Mouse (Mus musculus) forebrain, embryonic 12.5 days (tissue): ENCODE data around the gene Kcnj9. TPM values are rescaled to one million over a fixed set of nuclear protein-coding genes. Genes with fewer than 3 reads are reported as not detected.

Source experiments
- ATAC-seq: fragments of 200-750 bp; cut with Nextera tagmentation; 2 replicates; pipeline ENCODE4 v1.8.0; 2017; ENCODE audit warnings: moderate TSS enrichment; ENCODE audit not compliant: low FRiP score
- H3K27ac ChIP-seq: fragments of 300-500 bp; sonication (generic); 2 replicates; pipeline ENCODE4 v1.5.1; 2016; ENCODE audit warnings: mild to moderate bottlenecking
- H3K27me3 ChIP-seq: fragments of 300-500 bp; sonication (generic); 2 replicates; pipeline ENCODE4 v1.6.1; 2016; ENCODE audit warnings: mild to moderate bottlenecking
- H3K36me3 ChIP-seq: fragments of 300-500 bp; sonication (generic); replicated peaks from 2 replicates; pipeline ENCODE4 v1.6.1; 2016; ENCODE audit warnings: mild to moderate bottlenecking
- H3K4me1 ChIP-seq: fragments of 300-500 bp; sonication (generic); 2 replicates; pipeline ENCODE4 v1.6.1; 2016
- H3K4me2 ChIP-seq: fragments of 300-500 bp; sonication (generic); 2 replicates; pipeline ENCODE4 v1.6.1; 2016; ENCODE audit warnings: mild to moderate bottlenecking, moderate library complexity
- H3K4me3 ChIP-seq: fragments of 300-500 bp; sonication (generic); replicated peaks from 2 replicates; pipeline ENCODE4 v1.5.1; 2016; ENCODE audit warnings: mild to moderate bottlenecking
- H3K9ac ChIP-seq: fragments of 300-500 bp; sonication (generic); 2 replicates; pipeline ENCODE4 v1.6.1; 2016; ENCODE audit warnings: mild to moderate bottlenecking
- H3K9me3 ChIP-seq: fragments of 300-500 bp; sonication (generic); 2 replicates; pipeline ENCODE4 v1.6.1; 2016
- WGBS: fragments of 180-500 bp; shearing (Covaris S2); methylation state at CpG from one replicate; pipeline ENCODE4 v1.1.7; 2016; 5-methylcytosine and 5-hydroxymethylcytosine counted together
- polyA plus RNA-seq: library from polyadenylated mRNA; unstranded; fragments of >200 nt; fragmentation: Nextera tagmentation; extraction: Ambion mirVana; gene quantifications from 2 replicates; pipeline ENCODE4 v1.2.1, GENCODE M21; 2016

Gene Kcnj9
- polyA plus RNA-seq, 1 experiment from 2014 or later, result 2.5 TPM

DNA sequence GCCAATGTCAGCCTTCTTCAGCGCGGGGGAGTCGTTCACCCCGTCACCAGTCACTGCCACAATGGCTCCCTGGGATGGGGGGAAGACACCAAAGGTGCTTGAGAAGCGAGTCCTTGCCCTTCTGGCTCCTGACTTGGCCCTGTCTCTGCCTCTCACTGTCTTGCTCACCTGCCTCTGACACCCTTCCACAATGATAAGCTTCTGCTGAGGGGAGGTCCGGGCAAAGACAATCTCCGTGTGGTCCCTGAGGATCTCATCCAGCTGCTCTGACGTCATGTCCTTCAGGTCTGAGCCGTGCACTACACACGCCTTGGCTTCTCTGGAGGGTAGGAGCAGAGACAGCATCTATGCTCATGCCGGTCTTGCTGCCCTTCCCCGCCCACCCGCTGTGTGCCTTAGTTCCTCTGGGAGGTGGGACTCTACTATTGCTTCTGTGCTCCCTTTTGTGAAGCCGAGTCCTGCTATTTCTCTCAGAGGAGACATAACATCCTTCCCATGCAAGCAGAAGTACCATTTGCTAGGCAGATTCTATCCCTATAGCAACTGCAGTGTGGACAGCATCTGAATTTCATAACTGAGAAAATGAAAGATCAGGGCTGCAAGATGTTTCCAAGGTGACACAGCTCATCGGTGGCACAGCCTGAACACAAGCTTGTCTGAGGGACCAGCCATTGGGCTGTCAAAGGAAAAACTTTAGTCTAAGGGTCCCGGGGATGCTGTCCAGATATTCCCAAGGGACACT, 49.2 kb downstream of the Kcnj9 start:
- Histone ChIP-seq H3K4me1 (no peaks in the 10 kb centered on the region), H3K27me3 (no peaks in the 10 kb centered on the region), H3K4me2 (no peak overlapping the region), H3K4me3 (no peak overlapping the region), H3K9ac (no peak overlapping the region), H3K27ac (no peak overlapping the region), H3K36me3 (no peaks in the 10 kb centered on the region; the same call in 1 of the 2 replicates), H3K9me3 (no peaks in the 10 kb centered on the region)
- 88% methylated on average over 16 of the region's 16 CpGs for WGBS
- ATAC-seq, result no peak

- Histone ChIP-seq H3K4me3 (no peak overlapping the region), H3K36me3 (no peaks in the 10 kb centered on the region; the same call in 1 of the 2 replicates), H3K4me1 (no peaks in the 10 kb centered on the region), H3K9ac (no peak overlapping the region), H3K9me3 (no peaks in the 10 kb centered on the region), H3K4me2 (no peak overlapping the region), H3K27me3 (no peaks in the 10 kb centered on the region), H3K27ac (no peak overlapping the region)
- WGBS, result 96% methylated on average over 13 of the region's 13 CpGs
- ATAC-seq, result no peak
These were observed 50.8 kb downstream of the Kcnj9 start for GRCm38 (mm10) chr1:172278328-172278727.

- Histone ChIP-seq H3K27ac (no peak overlapping the region), H3K36me3 (no peaks in the 10 kb centered on the region; the same call in 1 of the 2 replicates), H3K4me1 (peaks cover 2% of the 10 kb centered on the region), H3K9me3 (no peaks in the 10 kb centered on the region), H3K9ac (no peak overlapping the region), H3K27me3 (no peaks in the 10 kb centered on the region), H3K4me2 (no peak overlapping the region), H3K4me3 (no peak overlapping the region)
- WGBS, result 83% methylated on average over 3 of the region's 3 CpGs
- ATAC-seq, result no peak
These were observed 51.9 kb downstream of the Kcnj9 start for GRCm38 (mm10) chr1:172277172-172277571.

DNA sequence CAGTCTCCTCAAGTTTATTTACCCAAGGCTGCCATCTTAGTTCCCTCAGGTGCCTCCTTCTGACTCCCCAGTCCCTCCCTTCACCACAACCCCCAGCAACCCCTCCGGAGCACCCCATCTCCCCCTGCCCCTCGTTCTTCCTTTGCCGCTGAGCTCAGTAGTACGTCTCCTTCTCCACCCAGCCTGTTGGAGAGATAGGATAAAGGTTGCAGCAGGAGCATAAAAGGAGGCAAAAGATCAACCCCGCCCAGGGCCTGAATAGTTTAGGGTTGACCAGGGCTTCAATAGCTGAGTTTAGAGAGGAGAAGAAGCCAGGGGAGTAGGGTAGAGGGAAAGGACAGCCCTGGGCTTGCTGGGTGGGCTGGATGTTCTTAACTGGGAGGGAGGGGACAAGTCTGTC, 54.6 kb downstream of the Kcnj9 start:
- H3K9me3 ChIP-seq, result no peaks in the 10 kb centered on the region
- no peak overlapping the region for H3K4me3 ChIP-seq
- no peaks in the 10 kb centered on the region for H3K27me3 ChIP-seq
- H3K4me1 ChIP-seq, result peaks cover 13% of the 10 kb centered on the region
- WGBS, result 72% methylated on average over 5 of the region's 5 CpGs
- no peaks in the 10 kb centered on the region; the same call in 1 of the 2 replicates for H3K36me3 ChIP-seq
- H3K27ac ChIP-seq, result no peak overlapping the region
- no peak for ATAC-seq
- no peak overlapping the region for H3K9ac ChIP-seq
- H3K4me2 ChIP-seq, result no peak overlapping the region

DNA sequence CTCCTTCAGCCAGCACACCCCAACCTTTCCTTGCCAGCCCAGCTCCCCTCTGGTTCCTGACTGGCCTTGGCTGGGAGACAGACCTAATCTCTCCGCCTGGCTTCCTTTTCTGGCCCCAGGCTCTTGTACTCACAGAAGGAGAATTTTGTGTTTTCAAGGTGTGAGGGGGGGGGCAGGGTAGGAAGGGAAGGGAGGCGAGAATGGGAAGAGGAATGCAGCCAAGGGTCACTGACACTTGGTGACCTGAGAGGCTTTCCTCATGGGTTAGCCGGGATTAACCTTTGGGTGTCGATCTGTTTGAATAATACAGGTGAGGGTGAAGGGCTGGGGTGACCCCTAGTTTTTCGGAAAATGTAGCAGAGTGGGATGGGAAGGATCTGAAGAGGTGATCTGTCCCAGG, 55.0 kb downstream of the Kcnj9 start:
- Histone ChIP-seq H3K36me3 (no peaks in the 10 kb centered on the region; the same call in 1 of the 2 replicates), H3K4me3 (no peak overlapping the region), H3K9me3 (no peaks in the 10 kb centered on the region), H3K4me2 (no peak overlapping the region), H3K9ac (no peak overlapping the region), H3K27me3 (no peaks in the 10 kb centered on the region), H3K27ac (no peak overlapping the region), H3K4me1 (peaks cover 13% of the 10 kb centered on the region)
- WGBS, result 62% methylated on average over 5 of the region's 5 CpGs
- no peak for ATAC-seq

DNA sequence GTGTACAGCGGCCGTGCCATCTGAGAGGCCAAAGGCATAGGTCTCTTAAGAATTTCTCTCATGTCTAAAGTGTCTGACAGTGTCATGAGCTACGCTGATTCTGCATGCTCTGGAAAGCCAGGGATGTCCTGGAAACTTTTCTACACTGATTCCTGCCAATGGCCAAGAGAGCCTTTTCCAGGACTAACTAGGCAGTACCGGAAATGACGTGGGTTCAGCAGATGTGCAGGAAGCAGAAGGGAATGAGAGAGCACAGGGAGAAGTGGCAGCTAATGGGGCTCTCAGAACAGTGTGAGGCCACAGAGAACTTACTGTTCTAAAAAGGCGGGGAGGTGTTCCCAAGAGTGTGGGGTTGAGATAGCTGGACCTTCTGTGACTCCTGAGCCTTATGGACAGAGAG, 55.7 kb downstream of the Kcnj9 start:
- H3K9me3 ChIP-seq, result no peaks in the 10 kb centered on the region
- no peak overlapping the region for H3K4me3 ChIP-seq
- no peaks in the 10 kb centered on the region for H3K36me3 ChIP-seq
- H3K27ac ChIP-seq, result no peak overlapping the region
- no peak overlapping the region for H3K9ac ChIP-seq
- WGBS, result 92% methylated on average over 6 of the region's 6 CpGs
- H3K4me1 ChIP-seq, result peaks cover 13% of the 10 kb centered on the region
- no peaks in the 10 kb centered on the region for H3K27me3 ChIP-seq
- no peak overlapping the region for H3K4me2 ChIP-seq
- no peak for ATAC-seq

DNA sequence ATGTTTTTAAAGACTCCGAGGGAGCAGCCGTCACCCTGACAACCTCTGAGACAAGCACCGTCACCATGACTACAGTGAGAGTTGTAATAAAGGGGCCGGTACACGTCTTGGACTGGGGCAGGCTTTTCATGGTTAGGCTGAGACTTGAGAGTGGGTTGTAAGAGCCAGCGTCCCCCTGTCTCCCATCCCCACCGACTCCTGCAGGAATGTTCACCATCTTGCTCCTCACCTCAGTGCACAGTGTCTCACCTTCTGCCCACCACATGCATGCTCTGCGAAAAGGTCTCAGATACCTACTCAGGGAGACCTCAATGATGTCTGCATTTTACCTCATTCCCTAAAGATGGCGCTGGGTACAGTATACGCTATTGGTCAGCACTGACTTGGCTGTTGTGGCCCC, 57.4 kb downstream of the Kcnj9 start:
- Histone ChIP-seq H3K4me2 (0 out of 2 replicates have a peak overlapping the region, but pooled peaks have one; percentile 17), H3K36me3 (no peaks in the 10 kb centered on the region), H3K4me1 (peaks cover 13% of the 10 kb centered on the region), H3K9me3 (no peaks in the 10 kb centered on the region), H3K27me3 (no peaks in the 10 kb centered on the region), H3K9ac (no peak overlapping the region), H3K27ac (peak overlapping the region; percentile 76; the same call in 1 of the 2 replicates), H3K4me3 (no peak overlapping the region)
- 38% methylated on average over 10 of the region's 10 CpGs for WGBS
- peak; percentile 88 for ATAC-seq

DNA sequence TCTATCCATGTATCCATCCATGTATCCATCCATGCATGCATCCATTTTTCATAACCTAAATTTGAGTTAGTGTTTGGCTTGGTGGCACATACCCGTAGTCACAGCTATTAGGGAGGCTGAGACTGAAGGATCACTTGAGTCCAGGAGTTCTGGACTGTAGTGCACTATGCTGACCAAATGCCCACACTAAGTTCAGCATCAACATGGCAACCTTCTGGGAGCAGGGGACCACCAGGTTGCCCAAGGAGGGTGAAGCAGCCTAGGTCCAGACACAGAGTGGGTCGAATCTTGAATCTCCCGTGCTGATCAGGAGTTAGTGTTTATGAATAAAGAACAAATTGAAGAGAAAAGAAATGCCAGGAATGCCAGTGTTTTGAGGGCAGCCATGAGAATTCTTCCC, 57.9 kb downstream of the Kcnj9 start:
- 71% methylated on average over 3 of the region's 3 CpGs for WGBS
- H3K4me3 ChIP-seq, result no peak overlapping the region

More for the DNA sequence above, 57.9 kb downstream of the Kcnj9 start:
- H3K4me2 ChIP-seq, result 0 out of 2 replicates have a peak overlapping the region, but pooled peaks have one; percentile 17
- no peaks in the 10 kb centered on the region for H3K36me3 ChIP-seq
- H3K4me1 ChIP-seq, result peaks cover 13% of the 10 kb centered on the region
- ATAC-seq, result peak; percentile 57
- no peaks in the 10 kb centered on the region for H3K27me3 ChIP-seq
- no peak overlapping the region; the same call in 1 of the 2 replicates for H3K9ac ChIP-seq
- peak overlapping the region; percentile 76 for H3K27ac ChIP-seq
- no peaks in the 10 kb centered on the region for H3K9me3 ChIP-seq

Other genes starting within 250 kb of the Kcnj9 start
- gene Copa, start 246.8 kb downstream of the Kcnj9 start, polyA plus RNA-seq, result 199 and 222 TPM in 2 replicates
- gene Ncstn, start 246.5 kb downstream of the Kcnj9 start, polyA plus RNA-seq, result 107 and 111 TPM in 2 replicates
- 157 and 162 TPM in 2 replicates for gene Pex19, start 202.6 kb downstream of the Kcnj9 start, polyA plus RNA-seq
- gene Dcaf8, start 181.2 kb downstream of the Kcnj9 start, polyA plus RNA-seq, result 139 and 143 TPM in 2 replicates
- 405 and 443 TPM in 2 replicates for gene Pea15a, start 122.5 kb downstream of the Kcnj9 start, polyA plus RNA-seq
- gene Casq1, start 109.5 kb downstream of the Kcnj9 start, polyA plus RNA-seq, result 1.6 and 2.3 TPM in 2 replicates
- gene Atp1a4, start 70.9 kb downstream of the Kcnj9 start, polyA plus RNA-seq, result 0.05 and 0.06 TPM in 2 replicates
- gene Igsf8, start 67.7 kb downstream of the Kcnj9 start, polyA plus RNA-seq, result 122 and 127 TPM in 2 replicates
- gene Atp1a2, start 31.3 kb downstream of the Kcnj9 start, polyA plus RNA-seq, result 9.5 and 10.8 TPM in 2 replicates
- 0.93 and 1.2 TPM in 2 replicates for gene Kcnj10, start 11.9 kb upstream of the Kcnj9 start, polyA plus RNA-seq
- 10.9 and 11.5 TPM in 2 replicates for gene Pigm, start 47.2 kb upstream of the Kcnj9 start, polyA plus RNA-seq
- 0.15 TPM in 1 of 2 replicates, not detected in the other for gene Slamf9, start 146.0 kb upstream of the Kcnj9 start, polyA plus RNA-seq
- gene Igsf9, start 152.5 kb upstream of the Kcnj9 start, polyA plus RNA-seq, result 102 TPM in 2 replicates
- 40.0 and 45.7 TPM in 2 replicates for gene Tagln2, start 170.7 kb upstream of the Kcnj9 start, polyA plus RNA-seq
- 1.2 and 2.6 TPM in 2 replicates for gene Cfap45, start 191.5 kb upstream of the Kcnj9 start, polyA plus RNA-seq
- gene Vsig8, start 226.6 kb upstream of the Kcnj9 start, polyA plus RNA-seq, result 0.28 TPM in 1 of 2 replicates, not detected in the other